Mouse (Mus musculus): ENCODE results near the gene Mcoln2. TPM values are rescaled to one million over a fixed set of nuclear protein-coding genes. Genes with fewer than 3 reads are reported as not detected.
"Not testable (repeated sequence)": the region's sequence is repeated elsewhere in the genome, so short reads cannot be mapped to it uniquely, and the experiment has no call there.

Gene Mcoln2
- polyA plus RNA-seq, 1 experiment from 2014 or later: 0.75 TPM

GRCm38 (mm10) chr3:146207440-146207839, 57.8 kb downstream of the Mcoln2 start:
- no peak overlapping the region for H3K4me2 ChIP-seq (ENCODE audit: low read depth, low read length)
- H3K4me3 ChIP-seq (ENCODE audit: low read length): no peak overlapping the region
- ATAC-seq (ENCODE audit: low read depth): no peak
- no peaks in the 10 kb centered on the region for H3K9me3 ChIP-seq (ENCODE audit: control insufficient read depth, low read length)
- H3K9ac ChIP-seq (ENCODE audit: low read length): no peak overlapping the region
- H3K36me3 ChIP-seq (ENCODE audit: control insufficient read depth, insufficient read depth, low read length): no peaks in the 10 kb centered on the region
- 36% methylated on average over 2 of the region's 2 CpGs for WGBS
- H3K27me3 ChIP-seq (ENCODE audit: control insufficient read depth, insufficient read depth, low read depth, low read length): no peaks in the 10 kb centered on the region
- H3K27ac ChIP-seq (ENCODE audit: low read length): no peak overlapping the region
- H3K4me1 ChIP-seq (replicated peaks; ENCODE audit: control insufficient read depth, insufficient read depth, low read length): 0 out of 2 replicates have a peak, but pooled peaks cover 3% of the 10 kb centered on the region

DNA sequence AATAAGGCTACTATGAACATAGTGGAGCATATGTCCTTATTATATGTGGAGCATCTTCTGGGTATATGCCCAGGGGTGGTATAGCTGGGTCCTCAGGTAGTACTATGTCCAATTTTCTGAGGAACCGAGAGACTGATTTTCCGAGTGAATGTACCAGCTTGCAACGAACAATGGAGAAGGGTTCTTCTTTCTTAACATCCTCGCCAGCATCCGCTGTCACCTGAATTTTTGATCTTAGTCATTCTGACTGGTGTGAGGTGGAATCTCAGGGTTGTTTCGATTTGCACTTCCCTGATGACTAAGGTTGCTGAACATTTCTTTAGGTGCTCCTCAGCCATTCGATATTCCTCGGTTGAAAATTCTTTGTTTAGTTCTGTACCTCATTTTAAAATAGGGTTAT, 60.1 kb downstream of the Mcoln2 start:
- 94% methylated on average over 8 of the region's 8 CpGs for WGBS

DNA sequence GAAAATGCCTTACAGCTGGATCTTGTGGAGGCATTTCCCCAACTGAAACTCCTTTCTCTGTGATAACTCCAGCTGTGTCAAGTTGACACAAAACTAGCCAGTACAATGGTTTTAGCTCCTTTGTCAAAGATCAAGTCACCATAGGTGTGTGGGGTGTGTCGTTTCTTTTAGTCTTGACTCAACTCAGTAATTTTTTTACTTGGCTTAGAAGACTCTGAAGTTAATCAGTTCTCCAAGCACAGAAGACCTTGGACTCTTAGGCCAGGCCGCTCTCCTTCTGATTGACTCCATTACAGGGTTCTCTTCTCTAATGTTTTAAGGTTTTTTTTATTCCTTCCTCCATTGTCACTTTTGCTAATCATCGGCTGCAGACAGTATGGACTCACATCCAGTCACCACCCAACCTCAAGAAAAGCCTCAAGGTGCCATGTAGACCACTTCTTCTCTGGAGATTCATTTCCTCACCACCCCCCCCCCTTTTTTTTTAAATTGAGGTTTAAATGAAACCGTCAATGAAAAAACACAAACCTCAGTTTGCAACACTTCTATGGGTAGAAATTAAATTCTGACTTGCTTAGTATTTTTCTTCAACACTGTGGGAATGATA, 61.6 kb downstream of the Mcoln2 start:
- no peak overlapping the region for H3K4me3 ChIP-seq (ENCODE audit: low read length)
- no peaks in the 10 kb centered on the region for H3K9me3 ChIP-seq (ENCODE audit: control insufficient read depth, low read length)
- 0 out of 2 replicates have a peak, but pooled peaks cover 10% of the 10 kb centered on the region for H3K4me1 ChIP-seq (replicated peaks; ENCODE audit: control insufficient read depth, insufficient read depth, low read length)
- H3K36me3 ChIP-seq (ENCODE audit: control insufficient read depth, insufficient read depth, low read length): no peaks in the 10 kb centered on the region
- 88% methylated on average over 4 of the region's 4 CpGs for WGBS
- no peak overlapping the region for H3K4me2 ChIP-seq (ENCODE audit: low read depth, low read length)
- no peak overlapping the region for H3K9ac ChIP-seq (ENCODE audit: low read length)
- no peak for ATAC-seq (ENCODE audit: low read depth)
- no peak overlapping the region for H3K27ac ChIP-seq (ENCODE audit: low read length)
- H3K27me3 ChIP-seq (ENCODE audit: control insufficient read depth, insufficient read depth, low read depth, low read length): no peaks in the 10 kb centered on the region

More for the DNA sequence above, 60.1 kb downstream of the Mcoln2 start:
- not testable (repeated sequence) for H3K4me1 ChIP-seq (replicated peaks; ENCODE audit: control insufficient read depth, insufficient read depth, low read length); H3K4me3 ChIP-seq (ENCODE audit: low read length); H3K4me2 ChIP-seq (ENCODE audit: low read depth, low read length); H3K36me3 ChIP-seq (ENCODE audit: control insufficient read depth, insufficient read depth, low read length); H3K27me3 ChIP-seq (ENCODE audit: control insufficient read depth, insufficient read depth, low read depth, low read length); ATAC-seq (ENCODE audit: low read depth); H3K27ac ChIP-seq (ENCODE audit: low read length); H3K9me3 ChIP-seq (ENCODE audit: control insufficient read depth, low read length); H3K9ac ChIP-seq (ENCODE audit: low read length)

- H3K27ac ChIP-seq (ENCODE audit: low read length): no peak overlapping the region
- H3K36me3 ChIP-seq (ENCODE audit: control insufficient read depth, insufficient read depth, low read length): no peaks in the 10 kb centered on the region
- no peaks in the 10 kb centered on the region for H3K9me3 ChIP-seq (ENCODE audit: control insufficient read depth, low read length)
- 56% methylated on average over 2 of the region's 2 CpGs for WGBS
- no peak overlapping the region for H3K4me2 ChIP-seq (ENCODE audit: low read depth, low read length)
- no peak for ATAC-seq (ENCODE audit: low read depth)
- no peak overlapping the region for H3K4me3 ChIP-seq (ENCODE audit: low read length)
- H3K9ac ChIP-seq (ENCODE audit: low read length): no peak overlapping the region
- no peaks in the 10 kb centered on the region for H3K27me3 ChIP-seq (ENCODE audit: control insufficient read depth, insufficient read depth, low read depth, low read length)
- 0 out of 2 replicates have a peak, but pooled peaks cover 10% of the 10 kb centered on the region for H3K4me1 ChIP-seq (replicated peaks; ENCODE audit: control insufficient read depth, insufficient read depth, low read length)
These were observed 62.3 kb downstream of the Mcoln2 start for GRCm38 (mm10) chr3:146211964-146212363.

- Histone ChIP-seq H3K9ac (ENCODE audit: low read length) (no peak overlapping the region), H3K4me2 (ENCODE audit: low read depth, low read length) (peak overlapping the region; percentile 28), H3K36me3 (ENCODE audit: control insufficient read depth, insufficient read depth, low read length) (no peaks in the 10 kb centered on the region), H3K4me1 (replicated peaks; ENCODE audit: control insufficient read depth, insufficient read depth, low read length) (0 out of 2 replicates have a peak, but pooled peaks cover 7% of the 10 kb centered on the region), H3K27ac (ENCODE audit: low read length) (no peak overlapping the region), H3K27me3 (ENCODE audit: control insufficient read depth, insufficient read depth, low read depth, low read length) (no peaks in the 10 kb centered on the region), H3K4me3 (ENCODE audit: low read length) (0 out of 2 replicates have a peak overlapping the region, but pooled peaks have one; percentile 1), H3K9me3 (ENCODE audit: control insufficient read depth, low read length) (no peaks in the 10 kb centered on the region)
- WGBS: 25% methylated on average over 5 of the region's 5 CpGs
- peak; percentile 36; the same call in 1 of the 2 replicates for ATAC-seq (ENCODE audit: low read depth)
These were observed 63.7 kb downstream of the Mcoln2 start for GRCm38 (mm10) chr3:146213336-146213735.

DNA sequence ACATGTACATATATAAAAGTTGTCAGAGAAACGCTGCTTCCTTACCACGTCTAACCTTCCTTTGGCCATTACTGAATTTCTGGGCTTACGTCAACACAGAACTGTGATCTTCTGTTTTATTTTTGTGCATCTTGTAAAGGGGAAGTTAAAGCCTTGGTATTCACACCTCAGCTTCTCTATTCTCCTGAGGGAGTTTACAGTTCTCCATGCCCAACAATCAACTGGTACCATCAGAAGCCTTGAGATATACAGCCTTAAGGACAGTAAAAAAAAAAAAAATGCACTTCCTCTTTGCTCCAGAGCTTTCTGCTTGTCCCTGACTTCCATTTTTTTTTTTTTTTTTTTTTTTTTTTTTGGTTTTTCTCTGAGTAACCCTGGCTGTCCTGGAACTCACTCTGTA, 66.9 kb downstream of the Mcoln2 start:
- no peaks in the 10 kb centered on the region for H3K36me3 ChIP-seq (ENCODE audit: control insufficient read depth, insufficient read depth, low read length)
- ATAC-seq (ENCODE audit: low read depth): no peak

DNA sequence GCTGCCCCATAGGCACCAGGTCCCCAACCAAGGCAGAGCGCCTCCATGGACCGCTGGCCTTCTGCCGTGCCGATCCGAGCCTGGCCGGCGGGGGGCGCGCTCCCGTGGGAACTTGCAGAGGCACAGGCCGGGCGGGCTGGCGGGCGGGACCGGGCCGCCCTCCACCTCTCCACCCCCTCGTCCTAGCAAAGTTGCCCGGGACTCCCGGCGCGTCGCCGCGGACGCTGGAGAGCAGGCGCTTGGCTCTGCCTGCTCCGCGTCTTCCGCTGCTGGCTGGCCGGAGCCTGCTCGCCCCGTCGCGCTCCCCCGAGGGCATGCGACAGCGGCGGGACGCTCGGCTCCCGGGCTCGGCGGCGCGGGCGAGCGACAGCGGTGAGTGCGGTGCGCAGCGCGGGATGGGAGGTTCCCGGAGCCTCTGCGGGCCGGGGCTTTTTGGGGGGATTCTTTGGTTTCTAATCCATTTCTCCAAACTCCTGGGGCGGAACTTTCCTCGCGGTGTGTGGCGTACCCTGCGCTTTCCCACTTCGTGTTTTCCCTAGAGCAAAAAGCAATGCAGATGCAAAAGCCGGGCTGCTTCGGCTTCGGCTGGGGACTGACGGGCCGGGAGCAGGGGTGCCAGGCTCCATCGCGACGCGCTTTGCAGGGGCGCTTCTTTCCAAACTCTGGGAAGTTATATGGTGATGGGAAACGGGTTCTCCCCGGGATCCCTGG, 71.3 kb downstream of the Mcoln2 start, which contains the start of gene Lpar3:
Gene Lpar3, plus strand, starts transcription at position 188 of the 711 bp plus-strand sequence.
- WGBS: 2% methylated on average over 72 of the region's 73 CpGs
- peaks cover 4% of the 10 kb centered on the region for H3K4me1 ChIP-seq (replicated peaks; ENCODE audit: control insufficient read depth, insufficient read depth, low read length)
- no peak within 1 kb of the TSS for H3K27ac ChIP-seq (ENCODE audit: low read length)
- H3K9me3 ChIP-seq (ENCODE audit: control insufficient read depth, low read length): no peaks in the 10 kb centered on the region
- H3K27me3 ChIP-seq (ENCODE audit: control insufficient read depth, insufficient read depth, low read depth, low read length): peaks cover 23% of the 10 kb centered on the region
- H3K4me2 ChIP-seq (ENCODE audit: low read depth, low read length): peak within 1 kb of the TSS; percentile 75
- H3K4me3 ChIP-seq (ENCODE audit: low read length): peak within 1 kb of the TSS; percentile 46
- H3K36me3 ChIP-seq (ENCODE audit: control insufficient read depth, insufficient read depth, low read length): no peaks in the 10 kb centered on the region
- peak; percentile 89 for ATAC-seq (ENCODE audit: low read depth)
- peak within 1 kb of the TSS; percentile 42 for H3K9ac ChIP-seq (ENCODE audit: low read length)

More for the DNA sequence above, 66.9 kb downstream of the Mcoln2 start:
- H3K27ac ChIP-seq (ENCODE audit: low read length): no peak overlapping the region
- H3K9ac ChIP-seq (ENCODE audit: low read length): no peak overlapping the region
- WGBS: 82% methylated on average over 3 of the region's 3 CpGs
- peaks cover 11% of the 10 kb centered on the region for H3K4me1 ChIP-seq (replicated peaks; ENCODE audit: control insufficient read depth, insufficient read depth, low read length)
- no peak overlapping the region for H3K4me3 ChIP-seq (ENCODE audit: low read length)
- H3K27me3 ChIP-seq (ENCODE audit: control insufficient read depth, insufficient read depth, low read depth, low read length): peaks cover 11% of the 10 kb centered on the region; the same call in 1 of the 2 replicates
- no peaks in the 10 kb centered on the region for H3K9me3 ChIP-seq (ENCODE audit: control insufficient read depth, low read length)
- H3K4me2 ChIP-seq (ENCODE audit: low read depth, low read length): no peak overlapping the region

GRCm38 (mm10) chr3:146224271-146224670, 74.6 kb downstream of the Mcoln2 start:
- no peak overlapping the region for H3K9ac ChIP-seq (ENCODE audit: low read length)
- H3K9me3 ChIP-seq (ENCODE audit: control insufficient read depth, low read length): no peaks in the 10 kb centered on the region
- H3K27ac ChIP-seq (ENCODE audit: low read length): no peak overlapping the region
- WGBS: 60% methylated on average over 4 of the region's 4 CpGs
- peaks cover 4% of the 10 kb centered on the region for H3K4me1 ChIP-seq (replicated peaks; ENCODE audit: control insufficient read depth, insufficient read depth, low read length)
- H3K4me3 ChIP-seq (ENCODE audit: low read length): no peak overlapping the region
- no peak overlapping the region for H3K4me2 ChIP-seq (ENCODE audit: low read depth, low read length)
- no peak for ATAC-seq (ENCODE audit: low read depth)
- peaks cover 20% of the 10 kb centered on the region for H3K27me3 ChIP-seq (ENCODE audit: control insufficient read depth, insufficient read depth, low read depth, low read length)
- H3K36me3 ChIP-seq (ENCODE audit: control insufficient read depth, insufficient read depth, low read length): no peaks in the 10 kb centered on the region

- Histone ChIP-seq H3K36me3 (ENCODE audit: control insufficient read depth, insufficient read depth, low read length) (no peaks in the 10 kb centered on the region), H3K27ac (ENCODE audit: low read length) (no peak overlapping the region), H3K9ac (ENCODE audit: low read length) (no peak overlapping the region), H3K4me1 (replicated peaks; ENCODE audit: control insufficient read depth, insufficient read depth, low read length) (peaks cover 4% of the 10 kb centered on the region), H3K4me2 (ENCODE audit: low read depth, low read length) (no peak overlapping the region), H3K27me3 (ENCODE audit: control insufficient read depth, insufficient read depth, low read depth, low read length) (peaks cover 16% of the 10 kb centered on the region), H3K9me3 (ENCODE audit: control insufficient read depth, low read length) (no peaks in the 10 kb centered on the region), H3K4me3 (ENCODE audit: low read length) (no peak overlapping the region)
- ATAC-seq (ENCODE audit: low read depth): no peak
- 58% methylated on average over 7 of the region's 7 CpGs for WGBS
These were observed 75.6 kb downstream of the Mcoln2 start for GRCm38 (mm10) chr3:146225061-146225761.
